Mouse (Mus musculus): Measurements from ENCODE around the gene Lypla2. TPM values are rescaled to one million over a fixed set of nuclear protein-coding genes. Genes with fewer than 3 reads are reported as not detected.

Gene Lypla2
- polyA plus RNA-seq, 1 experiment from 2014 or later, result 119 TPM

DNA sequence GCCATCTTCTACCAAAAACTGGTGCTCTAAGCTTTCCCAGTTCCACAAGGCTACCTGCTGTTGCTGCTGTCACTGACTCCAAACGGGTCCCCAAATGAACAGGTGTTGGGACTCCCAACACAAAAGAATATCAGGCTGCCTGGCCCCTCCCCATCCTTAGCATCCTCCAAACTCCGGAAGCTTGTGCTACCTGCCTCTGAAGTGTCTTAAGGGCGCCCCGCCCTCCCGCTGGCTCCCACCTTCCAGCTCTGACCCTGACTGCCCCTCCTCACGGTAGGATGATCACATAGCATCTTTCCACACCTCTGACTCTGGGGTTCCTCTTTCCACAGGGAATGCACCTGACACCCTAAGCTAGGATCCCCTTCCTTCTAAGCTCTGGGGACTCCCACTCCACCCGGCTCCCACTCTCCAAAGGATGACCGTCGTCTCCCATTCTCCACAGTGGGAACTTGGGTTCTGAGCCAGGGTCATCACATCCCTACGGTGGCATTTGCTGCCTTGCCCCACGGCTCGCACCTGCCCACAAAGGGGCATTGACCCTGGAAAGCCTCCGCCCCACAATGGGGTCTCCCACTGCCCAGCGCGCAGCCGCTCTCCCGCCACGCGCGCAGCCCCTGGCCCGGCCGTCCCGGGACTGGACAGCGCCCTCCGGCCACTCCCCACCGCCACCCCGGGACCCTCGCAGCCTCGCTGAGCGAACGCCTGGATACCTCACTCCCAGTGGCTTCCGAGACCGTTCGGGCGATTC lies 446 bp downstream of the Lypla2 start:
- peaks cover 22% of the 10 kb centered on the region for H3K4me1 ChIP-seq
- H3K27me3 ChIP-seq, result no peaks in the 10 kb centered on the region
- peaks cover 58% of the 10 kb centered on the region for H3K36me3 ChIP-seq
- under 1% methylated on average over 35 of the region's 35 CpGs for WGBS
- H3K9ac ChIP-seq, result peak overlapping the region; percentile 90
- peak overlapping the region; percentile 78 for H3K27ac ChIP-seq (replicated peaks)
- peak; percentile 58 for ATAC-seq (ENCODE audit: insufficient number of reproducible peaks, low FRiP score, low TSS enrichment, low read depth)
- peak overlapping the region; percentile 94 for H3K4me2 ChIP-seq (replicated peaks)
- peak overlapping the region; percentile 99 for H3K4me3 ChIP-seq (replicated peaks)
- no peaks in the 10 kb centered on the region for H3K9me3 ChIP-seq (replicated peaks)

DNA sequence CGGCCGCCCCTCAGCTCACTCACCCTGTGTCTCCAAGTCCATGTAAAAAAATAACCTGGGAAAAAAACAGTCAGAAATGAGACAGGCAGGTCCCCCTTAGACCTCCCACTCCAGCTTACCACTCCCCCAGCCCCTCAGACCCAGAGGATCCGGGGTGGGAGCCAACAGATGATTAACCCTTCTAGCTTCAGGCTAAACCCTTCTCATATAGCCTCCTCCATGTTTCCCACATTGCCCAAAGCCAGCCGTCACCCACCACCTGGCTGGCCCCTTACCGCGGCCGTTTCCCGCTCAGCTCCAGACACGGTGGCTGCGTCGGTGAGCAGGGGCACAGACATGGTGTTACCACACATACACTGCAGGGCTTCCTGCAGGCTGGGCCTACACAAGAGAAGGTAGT lies 1.8 kb downstream of the Lypla2 start:
- 0 out of 2 replicates have a peak overlapping the region, but pooled peaks have one; percentile 99 for H3K4me3 ChIP-seq (replicated peaks)
- no peak overlapping the region for H3K27ac ChIP-seq (replicated peaks)
- no peaks in the 10 kb centered on the region for H3K9me3 ChIP-seq (replicated peaks)
- no peak for ATAC-seq (ENCODE audit: insufficient number of reproducible peaks, low FRiP score, low TSS enrichment, low read depth)
- peaks cover 22% of the 10 kb centered on the region for H3K4me1 ChIP-seq
- no peaks in the 10 kb centered on the region for H3K27me3 ChIP-seq
- H3K9ac ChIP-seq, result no peak overlapping the region
- 76% methylated on average over 11 of the region's 11 CpGs for WGBS
- H3K4me2 ChIP-seq (replicated peaks), result no peak overlapping the region
- H3K36me3 ChIP-seq, result peaks cover 56% of the 10 kb centered on the region

DNA sequence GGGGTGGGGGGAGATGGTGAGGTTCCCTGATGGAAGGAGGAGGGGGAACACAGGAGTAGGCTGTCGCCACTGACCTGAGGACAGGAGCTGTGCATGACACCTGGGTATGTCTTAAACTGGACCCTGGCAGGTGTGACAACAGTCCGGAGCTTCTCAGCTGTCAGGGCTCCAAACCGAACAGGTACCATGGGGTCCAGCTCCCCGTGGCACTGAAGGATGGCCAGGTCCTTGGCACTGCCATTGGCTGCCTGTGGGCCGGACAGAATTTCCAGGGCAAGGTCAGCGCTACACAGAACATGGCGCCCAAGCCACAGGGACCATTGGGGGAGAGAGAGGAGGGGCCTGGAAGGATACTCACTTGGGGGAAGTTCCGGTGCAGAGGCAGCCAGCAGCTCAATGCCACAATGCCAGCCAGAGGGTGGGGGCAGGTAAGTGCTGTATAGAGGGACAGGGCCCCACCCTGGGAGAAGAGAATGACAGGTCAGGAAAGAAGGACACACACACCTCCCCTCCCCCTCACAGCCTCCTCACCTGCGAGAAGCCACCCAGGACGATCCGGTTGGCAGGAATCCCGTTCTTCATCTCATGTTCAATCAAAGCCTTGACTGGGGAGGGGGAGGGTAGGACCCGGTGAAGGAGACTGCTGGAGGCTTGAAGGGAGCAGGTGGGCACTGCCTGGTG lies 3.2 kb downstream of the Lypla2 start:
- WGBS, result 86% methylated on average over 13 of the region's 13 CpGs
- ATAC-seq (ENCODE audit: insufficient number of reproducible peaks, low FRiP score, low TSS enrichment, low read depth), result no peak
- H3K36me3 ChIP-seq, result peaks cover 46% of the 10 kb centered on the region
- H3K9me3 ChIP-seq (replicated peaks), result no peaks in the 10 kb centered on the region
- no peak overlapping the region for H3K4me2 ChIP-seq (replicated peaks)
- no peak overlapping the region for H3K4me3 ChIP-seq (replicated peaks)
- H3K9ac ChIP-seq, result no peak overlapping the region
- no peaks in the 10 kb centered on the region for H3K27me3 ChIP-seq
- peaks cover 30% of the 10 kb centered on the region for H3K4me1 ChIP-seq
- no peak overlapping the region for H3K27ac ChIP-seq (replicated peaks)

GRCm38 (mm10) chr4:135968271-135968869 lies 4.1 kb downstream of the Lypla2 start:
- no peak overlapping the region for H3K9ac ChIP-seq
- no peaks in the 10 kb centered on the region for H3K9me3 ChIP-seq (replicated peaks)
- no peak overlapping the region for H3K27ac ChIP-seq (replicated peaks)
- H3K4me2 ChIP-seq (replicated peaks), result no peak overlapping the region
- 65% methylated on average over 19 of the region's 19 CpGs for WGBS
- peaks cover 32% of the 10 kb centered on the region for H3K4me1 ChIP-seq
- no peaks in the 10 kb centered on the region for H3K27me3 ChIP-seq
- H3K36me3 ChIP-seq, result peaks cover 46% of the 10 kb centered on the region
- H3K4me3 ChIP-seq (replicated peaks), result no peak overlapping the region
- no peak for ATAC-seq (ENCODE audit: insufficient number of reproducible peaks, low FRiP score, low TSS enrichment, low read depth)

DNA sequence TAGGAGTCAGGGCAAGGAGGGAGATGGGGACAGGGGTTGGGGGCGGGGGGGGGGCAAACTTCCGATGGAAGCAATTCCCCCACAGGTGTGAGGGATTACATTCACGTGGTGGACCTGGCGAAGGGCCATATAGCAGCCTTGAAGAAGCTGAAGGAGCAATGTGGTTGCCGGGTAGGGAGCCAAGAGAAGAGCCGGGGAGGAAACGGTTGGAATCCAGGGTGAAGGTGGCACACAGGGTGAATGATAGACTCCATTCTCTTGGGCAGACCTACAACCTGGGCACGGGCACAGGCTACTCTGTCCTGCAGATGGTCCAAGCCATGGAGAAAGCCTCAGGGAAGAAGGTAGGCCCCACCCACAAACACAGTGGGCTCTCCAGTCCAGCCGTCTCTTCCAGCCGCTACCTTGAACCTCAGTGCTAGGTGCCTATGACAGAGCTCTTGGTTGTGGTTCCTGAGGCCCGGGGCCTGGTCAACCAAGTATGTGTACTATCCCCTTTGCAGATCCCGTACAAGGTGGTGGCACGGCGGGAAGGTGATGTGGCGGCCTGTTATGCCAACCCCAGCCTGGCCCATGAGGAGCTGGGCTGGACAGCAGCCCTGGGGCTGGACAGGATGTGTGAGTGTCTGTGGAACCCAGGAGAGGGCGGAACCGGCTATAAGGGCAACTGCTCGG lies 5.2 kb downstream of the Lypla2 start:
- no peak overlapping the region for H3K27ac ChIP-seq (replicated peaks)
- no peak for ATAC-seq (ENCODE audit: insufficient number of reproducible peaks, low FRiP score, low TSS enrichment, low read depth)
- peaks cover 47% of the 10 kb centered on the region for H3K36me3 ChIP-seq
- H3K9ac ChIP-seq, result no peak overlapping the region
- H3K4me3 ChIP-seq (replicated peaks), result no peak overlapping the region
- H3K4me1 ChIP-seq, result peaks cover 39% of the 10 kb centered on the region
- no peaks in the 10 kb centered on the region for H3K9me3 ChIP-seq (replicated peaks)
- 87% methylated on average over 18 of the region's 18 CpGs for WGBS
- H3K4me2 ChIP-seq (replicated peaks), result no peak overlapping the region
- no peaks in the 10 kb centered on the region for H3K27me3 ChIP-seq

- peaks cover 56% of the 10 kb centered on the region for H3K36me3 ChIP-seq
- WGBS, result 89% methylated on average over 16 of the region's 16 CpGs
Observed at GRCm38 (mm10) chr4:135966283-135966682, 6.1 kb downstream of the Lypla2 start.

GRCm38 (mm10) chr4:135965113-135965512 lies 7.3 kb downstream of the Lypla2 start:
- Histone ChIP-seq H3K27ac (replicated peaks) (no peak overlapping the region), H3K4me3 (replicated peaks) (0 out of 2 replicates have a peak overlapping the region, but pooled peaks have one; percentile 79), H3K9me3 (replicated peaks) (no peaks in the 10 kb centered on the region), H3K36me3 (peaks cover 66% of the 10 kb centered on the region), H3K4me2 (replicated peaks) (0 out of 2 replicates have a peak overlapping the region, but pooled peaks have one; percentile 93), H3K9ac (no peak overlapping the region), H3K27me3 (no peaks in the 10 kb centered on the region), H3K4me1 (peaks cover 21% of the 10 kb centered on the region)
- ATAC-seq (ENCODE audit: insufficient number of reproducible peaks, low FRiP score, low TSS enrichment, low read depth), result no peak
- WGBS, result 85% methylated on average over 9 of the region's 9 CpGs

More at GRCm38 (mm10) chr4:135966283-135966682, 6.1 kb downstream of the Lypla2 start:
- Histone ChIP-seq H3K9me3 (replicated peaks) (no peaks in the 10 kb centered on the region), H3K4me3 (replicated peaks) (no peak overlapping the region), H3K27ac (replicated peaks) (no peak overlapping the region), H3K27me3 (no peaks in the 10 kb centered on the region), H3K9ac (no peak overlapping the region), H3K4me2 (replicated peaks) (no peak overlapping the region), H3K4me1 (peaks cover 30% of the 10 kb centered on the region)
- no peak for ATAC-seq (ENCODE audit: insufficient number of reproducible peaks, low FRiP score, low TSS enrichment, low read depth)

DNA sequence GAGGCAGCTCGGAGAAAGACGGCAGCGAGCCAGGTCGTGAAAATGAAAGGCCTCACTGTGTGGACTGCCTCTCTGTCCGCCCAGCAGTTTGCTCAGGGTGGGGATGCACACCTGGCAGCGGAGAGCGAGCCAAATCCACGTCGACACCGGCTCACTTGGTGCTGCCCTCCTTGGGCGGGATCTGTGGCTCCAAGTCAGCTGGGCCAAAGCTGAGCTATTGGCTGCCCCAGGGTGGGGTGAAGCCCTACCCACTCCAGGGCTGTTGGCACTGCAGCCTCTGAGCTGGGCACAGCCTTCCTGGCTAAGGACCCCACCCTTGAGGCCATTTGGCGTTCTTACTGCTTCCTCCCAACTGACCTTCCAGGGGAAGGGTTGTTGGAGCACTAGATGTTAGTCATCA lies 8.0 kb downstream of the Lypla2 start:
- no peaks in the 10 kb centered on the region for H3K27me3 ChIP-seq
- peak overlapping the region; percentile 79 for H3K4me3 ChIP-seq (replicated peaks)
- peak overlapping the region; percentile 84 for H3K27ac ChIP-seq (replicated peaks)
- peak overlapping the region; percentile 74 for H3K9ac ChIP-seq
- peaks cover 21% of the 10 kb centered on the region for H3K4me1 ChIP-seq
- peak; percentile 36; the same call in 1 of the 2 replicates for ATAC-seq (ENCODE audit: insufficient number of reproducible peaks, low FRiP score, low TSS enrichment, low read depth)
- peaks cover 66% of the 10 kb centered on the region for H3K36me3 ChIP-seq
- peak overlapping the region; percentile 93 for H3K4me2 ChIP-seq (replicated peaks)
- no peaks in the 10 kb centered on the region for H3K9me3 ChIP-seq (replicated peaks)
- WGBS, result 4% methylated on average over 12 of the region's 12 CpGs

- Histone ChIP-seq H3K9me3 (replicated peaks) (no peaks in the 10 kb centered on the region), H3K9ac (peak within 1 kb of the TSS; percentile 74), H3K4me2 (replicated peaks) (peak within 1 kb of the TSS; percentile 93), H3K4me3 (replicated peaks) (peak within 1 kb of the TSS; percentile 79), H3K36me3 (peaks cover 66% of the 10 kb centered on the region), H3K27me3 (no peaks in the 10 kb centered on the region), H3K27ac (replicated peaks) (peak within 1 kb of the TSS; percentile 93), H3K4me1 (peaks cover 21% of the 10 kb centered on the region)
- WGBS, result under 1% methylated on average over 56 of the region's 56 CpGs
- ATAC-seq (ENCODE audit: insufficient number of reproducible peaks, low FRiP score, low TSS enrichment, low read depth), result peak; percentile 93
Observed at GRCm38 (mm10) chr4:135963457-135964193, 8.8 kb downstream of the Lypla2 start, which contains the start of gene Gale. Gene Gale (plus strand): TSS chr4:135963727.

DNA sequence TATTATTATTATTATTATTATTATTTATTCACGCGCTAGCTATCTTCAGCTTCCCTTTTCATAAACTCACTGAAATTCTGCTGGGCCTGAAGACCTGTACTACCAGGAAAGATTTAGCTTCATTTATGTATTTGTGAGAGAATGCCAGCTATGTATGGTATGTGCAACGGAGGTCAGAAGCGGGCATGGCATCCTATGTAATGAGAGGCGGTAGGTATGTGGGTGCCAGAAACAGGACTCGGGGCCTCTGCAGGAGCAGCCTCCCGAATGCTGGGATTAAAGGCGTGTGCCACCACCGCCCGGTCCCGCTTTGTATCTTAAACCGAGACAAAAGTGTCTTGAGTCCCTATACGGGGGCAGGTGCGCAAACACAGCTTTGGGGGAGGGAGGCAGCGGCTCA lies 9.5 kb downstream of the Lypla2 start:
- H3K4me3 ChIP-seq (replicated peaks), result peak overlapping the region; percentile 79
- H3K4me2 ChIP-seq (replicated peaks), result peak overlapping the region; percentile 93
- WGBS, result 6% methylated on average over 15 of the region's 15 CpGs
- H3K4me1 ChIP-seq, result peaks cover 17% of the 10 kb centered on the region
- H3K9me3 ChIP-seq (replicated peaks), result no peaks in the 10 kb centered on the region
- H3K27ac ChIP-seq (replicated peaks), result peak overlapping the region; percentile 93
- no peaks in the 10 kb centered on the region for H3K27me3 ChIP-seq
- no peak for ATAC-seq (ENCODE audit: insufficient number of reproducible peaks, low FRiP score, low TSS enrichment, low read depth)
- peaks cover 66% of the 10 kb centered on the region for H3K36me3 ChIP-seq
- peak overlapping the region; percentile 47 for H3K9ac ChIP-seq

Measured in embryonic facial prominence, embryonic 15.5 days (tissue).